Mouse (Mus musculus): Measurements from ENCODE around the gene Trim25.

Trim25 gene

GRCm38 (mm10) chr11:89065297-89065696, 66.1 kb downstream of the Trim25 start:
- peak; percentile 68 for DNase-seq (ENCODE audit: low read depth, low spot score)

GRCm38 (mm10) chr11:89066126-89066525, 67.0 kb downstream of the Trim25 start:
- no peak for DNase-seq (ENCODE audit: low read depth, low spot score)

- no peak for DNase-seq (ENCODE audit: low read depth, low spot score)
These were observed 67.6 kb downstream of the Trim25 start, which contains the start of gene Dgke for GRCm38 (mm10) chr11:89066750-89067149. Dgke (minus strand) TSS chr11:89066850.

- DNase-seq (ENCODE audit: low read depth, low spot score), result no peak
These were observed 68.2 kb downstream of the Trim25 start for GRCm38 (mm10) chr11:89067301-89067822.

- no peak for DNase-seq (ENCODE audit: low read depth, low spot score)
These were observed 68.8 kb downstream of the Trim25 start for GRCm38 (mm10) chr11:89067871-89068490.

GRCm38 (mm10) chr11:89068649-89069048, 69.5 kb downstream of the Trim25 start:
- no peak for DNase-seq (ENCODE audit: low read depth, low spot score)

GRCm38 (mm10) chr11:89069303-89069702, 70.1 kb downstream of the Trim25 start:
- peak; percentile 83 for DNase-seq (ENCODE audit: low read depth, low spot score)
